Mouse (Mus musculus): ENCODE results near the gene AC109138.7.
"Not testable (repeated sequence)": the region's sequence is repeated elsewhere in the genome, so short reads cannot be mapped to it uniquely, and the experiment has no call there.

Gene AC109138.7

DNA sequence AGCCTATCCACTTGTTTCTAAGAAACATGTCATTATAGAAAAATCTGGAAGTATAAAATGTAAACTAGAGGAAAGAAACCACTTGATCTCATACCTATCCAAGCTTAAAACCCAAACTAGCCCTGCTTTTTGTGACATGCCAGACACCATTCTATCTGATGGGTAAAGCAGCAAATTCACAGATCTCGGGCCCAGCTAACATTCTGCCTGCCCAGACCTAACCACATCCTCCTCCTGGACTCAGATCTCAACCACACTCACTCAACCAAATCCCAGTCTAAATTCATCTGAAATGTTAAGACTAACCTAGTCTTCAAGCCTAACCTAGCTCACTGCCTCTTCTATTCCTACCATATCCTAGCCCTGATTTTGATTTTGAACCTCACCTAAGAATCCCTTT is 4.6 kb downstream of the AC109138.7 start:
- DNase-seq, result no peak

DNA sequence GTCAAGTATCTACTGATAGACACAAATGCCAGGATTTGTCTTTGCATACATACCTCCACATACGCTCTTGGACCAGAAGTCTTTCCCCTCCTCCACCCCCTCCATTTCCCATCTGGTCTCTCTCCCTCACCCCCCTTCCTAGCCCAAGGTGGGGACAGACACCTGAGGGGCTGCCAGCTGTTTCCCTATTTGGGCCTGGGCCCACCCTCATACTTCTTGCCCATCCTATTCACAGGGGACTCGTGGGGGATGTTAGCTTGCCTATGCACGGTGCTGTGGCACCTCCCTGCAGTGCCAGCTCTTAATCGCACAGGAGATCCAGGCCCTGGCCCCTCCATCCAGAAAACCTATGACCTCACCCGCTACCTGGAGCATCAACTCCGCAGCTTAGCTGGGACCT is 5.8 kb downstream of the AC109138.7 start:
- DNase-seq, result no peak

DNA sequence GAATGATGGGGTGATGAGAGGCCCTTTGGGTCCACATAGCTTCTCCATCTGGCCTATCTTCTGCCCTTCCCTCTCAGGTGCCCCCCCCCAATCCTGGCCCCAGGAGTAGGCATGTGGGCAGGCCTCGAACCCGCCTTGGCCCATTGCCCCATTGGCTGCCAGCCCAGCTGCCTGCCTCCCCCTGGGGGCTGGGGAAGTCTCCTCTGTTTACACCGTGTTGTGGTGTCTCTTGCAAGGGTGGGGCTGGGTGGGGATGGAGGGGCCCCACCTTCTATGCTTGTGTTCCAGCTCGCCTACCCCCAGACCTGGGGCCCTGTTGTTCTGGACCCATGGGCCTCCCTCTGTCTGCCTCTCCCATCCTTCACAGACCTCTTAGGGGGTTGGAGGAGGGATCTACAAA is 6.3 kb downstream of the AC109138.7 start:
- DNase-seq, result no peak

DNA sequence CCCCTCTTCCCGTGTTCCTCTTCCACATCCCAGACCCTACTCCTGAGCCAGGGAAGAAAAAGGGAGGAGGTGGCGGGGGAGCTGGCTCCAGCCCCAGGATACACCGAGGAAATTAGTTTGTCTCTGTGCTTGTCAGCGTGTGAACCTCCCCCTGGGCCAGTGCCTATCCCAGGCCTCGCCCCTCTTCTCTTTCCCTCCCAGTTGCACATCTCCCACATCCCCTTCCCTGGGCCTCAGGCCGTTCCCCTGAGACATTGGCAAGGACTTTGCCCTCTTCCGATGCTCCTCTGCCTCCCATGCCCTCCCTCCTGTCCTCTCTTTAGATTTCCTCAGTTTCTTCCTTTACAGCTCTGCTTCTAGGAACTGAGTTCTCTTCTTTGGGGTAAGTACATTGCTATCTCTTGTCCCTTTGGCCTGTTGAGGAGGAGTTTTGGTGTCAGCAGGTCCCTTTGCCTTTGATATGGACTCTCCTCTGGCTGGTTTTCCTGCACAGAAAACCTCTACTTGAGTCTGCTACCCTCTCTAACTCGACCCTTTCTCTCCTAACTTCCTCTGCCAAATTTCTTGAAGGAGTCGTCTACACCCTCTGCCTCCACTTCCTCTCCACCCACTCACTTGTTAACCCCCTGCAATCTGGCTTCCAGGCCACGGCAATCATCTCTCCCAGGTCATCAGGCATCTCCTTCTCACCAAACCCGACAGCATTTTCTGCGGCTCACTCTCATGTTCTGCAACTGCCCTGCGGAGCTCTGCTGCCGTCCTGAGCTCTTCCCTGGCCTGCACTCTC is 7.0 kb downstream of the AC109138.7 start:
- DNase-seq, result peak; percentile 62 to 66

DNA sequence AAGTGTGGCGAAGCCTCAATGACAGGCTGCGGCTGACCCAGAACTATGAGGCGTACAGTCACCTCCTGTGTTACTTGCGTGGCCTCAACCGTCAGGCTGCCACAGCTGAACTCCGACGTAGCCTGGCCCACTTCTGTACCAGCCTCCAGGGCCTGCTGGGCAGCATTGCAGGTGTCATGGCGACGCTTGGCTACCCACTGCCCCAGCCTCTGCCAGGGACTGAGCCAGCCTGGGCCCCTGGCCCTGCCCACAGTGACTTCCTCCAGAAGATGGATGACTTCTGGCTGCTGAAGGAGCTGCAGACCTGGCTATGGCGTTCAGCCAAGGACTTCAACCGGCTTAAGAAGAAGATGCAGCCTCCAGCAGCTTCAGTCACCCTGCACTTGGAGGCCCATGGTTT is 8.0 kb downstream of the AC109138.7 start:
- peak; percentile 76 to 79 for DNase-seq

DNA sequence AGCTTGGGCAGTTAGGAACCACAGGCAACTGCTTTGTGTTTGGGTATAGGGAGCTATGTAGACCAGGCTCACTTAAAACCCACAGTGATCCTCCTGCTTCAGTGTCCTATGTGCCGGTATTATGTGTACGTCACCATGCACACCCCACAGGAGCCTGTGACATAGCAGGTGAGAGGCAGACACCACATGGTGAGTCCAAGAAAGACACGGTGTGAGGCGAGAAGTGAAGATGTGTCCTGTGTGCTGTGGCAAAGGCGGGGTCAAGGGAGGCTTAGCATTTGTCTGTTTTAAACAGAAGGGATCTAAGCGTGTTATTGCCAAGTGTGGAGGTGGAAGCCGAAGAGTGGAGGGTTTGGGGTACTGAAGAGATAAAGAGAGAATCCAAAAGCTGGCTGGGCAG is 12.6 kb downstream of the AC109138.7 start:
- DNase-seq, result no peak

DNA sequence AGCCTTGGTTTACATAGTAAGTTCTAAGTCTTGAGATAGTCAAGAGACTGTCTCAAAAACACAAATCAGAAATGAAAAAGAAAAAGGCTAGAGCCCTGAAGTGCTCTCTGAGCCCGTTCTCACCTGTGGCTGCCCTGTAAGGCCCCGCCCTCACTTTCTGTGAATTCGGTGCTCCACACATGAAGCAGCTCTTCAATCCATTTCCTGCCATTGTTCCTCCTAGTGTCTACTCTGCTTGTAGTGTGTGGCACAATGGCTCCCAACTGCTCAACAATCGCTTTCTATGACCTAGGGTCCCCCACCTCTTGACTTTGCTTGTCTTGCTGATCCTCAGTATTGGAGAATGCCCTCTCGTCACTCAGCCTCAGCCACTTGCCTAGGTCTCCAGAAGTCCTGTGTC is 13.3 kb downstream of the AC109138.7 start:
- DNase-seq, result no peak

DNA sequence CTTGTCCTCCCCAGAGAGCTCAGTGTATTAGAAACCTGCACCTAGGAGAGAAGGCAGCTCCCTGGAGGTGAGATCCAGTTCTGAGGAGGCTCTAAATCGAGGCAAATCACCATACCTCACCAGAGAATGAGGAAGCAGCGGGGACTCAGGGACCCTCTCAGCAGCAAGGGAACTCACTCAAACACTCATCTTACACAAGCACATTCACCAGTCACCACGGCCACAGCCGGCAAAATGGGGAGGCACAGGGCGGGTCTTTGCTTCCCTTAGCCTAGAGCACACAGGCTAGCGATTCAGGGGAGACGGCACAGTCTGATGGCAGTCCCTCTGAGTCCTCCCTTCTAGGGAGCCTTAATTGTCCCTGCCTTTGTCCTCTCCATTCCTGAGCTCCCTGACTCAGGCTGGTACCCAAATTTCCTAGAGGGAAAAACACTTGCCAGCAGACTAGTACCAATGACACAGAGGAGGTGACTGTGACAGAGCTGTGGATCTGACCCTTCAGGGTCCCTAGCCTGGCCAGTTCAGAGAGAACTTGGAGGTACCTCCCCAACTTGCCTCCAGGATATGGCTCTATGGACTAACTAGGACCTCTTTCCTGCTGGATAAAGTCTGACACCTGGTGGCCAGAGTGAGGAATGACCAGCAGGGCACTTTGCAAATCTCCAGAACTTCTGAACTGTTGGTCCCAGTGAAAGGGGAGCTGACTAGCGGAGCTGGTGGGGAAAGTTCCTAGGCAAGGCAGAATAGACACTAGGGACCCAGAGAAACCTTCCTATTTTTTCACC is 13.9 kb downstream of the AC109138.7 start:
- peak; percentile 76 to 81 for DNase-seq

DNA sequence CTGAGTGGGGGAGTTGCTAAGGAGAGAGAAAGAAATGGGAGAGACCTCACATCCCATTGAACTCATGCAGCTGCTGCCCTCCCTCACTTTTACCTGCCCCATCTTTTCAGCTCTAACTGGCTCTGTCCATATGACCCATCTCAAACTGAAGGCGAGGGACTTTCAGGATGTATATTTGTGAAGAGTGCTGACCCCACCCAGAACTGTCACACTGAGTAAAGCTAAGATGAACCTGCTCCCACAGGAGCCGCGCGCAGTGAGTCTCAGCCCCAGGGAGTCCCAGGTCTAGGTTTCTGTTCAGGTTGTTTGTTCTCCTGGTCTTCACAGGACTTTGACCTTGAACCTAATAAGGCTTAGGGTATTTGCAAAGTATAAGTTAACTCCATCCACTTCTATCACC is 14.7 kb downstream of the AC109138.7 start:
- DNase-seq, result no peak

DNA sequence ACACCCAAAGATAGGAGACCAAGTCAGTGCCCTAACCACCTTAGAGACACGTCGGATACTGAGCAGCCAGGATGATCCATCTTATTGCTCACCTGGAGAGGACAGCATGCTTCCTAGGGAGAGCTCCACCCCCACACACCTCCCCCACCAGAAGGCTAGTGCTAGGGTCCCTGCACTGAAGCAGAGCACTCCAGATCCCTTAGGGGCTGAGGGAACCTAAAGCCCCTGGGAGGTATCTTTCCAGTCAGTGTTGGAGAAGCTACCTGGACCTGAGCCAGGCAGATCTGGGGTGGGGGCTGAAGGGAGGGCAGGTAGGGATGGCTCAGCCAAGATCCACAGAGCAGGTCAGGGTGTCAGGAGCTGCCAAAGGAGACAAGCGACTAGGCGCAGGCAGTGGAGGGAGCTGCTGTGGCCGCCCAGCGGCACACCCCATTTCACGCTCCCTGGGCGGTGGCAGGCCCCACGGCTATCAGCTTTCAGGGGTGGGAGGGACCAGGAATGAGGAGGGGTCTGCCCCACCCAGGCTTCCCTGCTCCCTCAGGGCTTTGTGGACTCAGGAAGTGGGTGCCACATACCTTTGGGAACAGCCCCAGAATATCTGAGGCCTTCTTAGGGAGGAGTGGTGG is 15.4 kb downstream of the AC109138.7 start:
- DNase-seq, result no peak

DNA sequence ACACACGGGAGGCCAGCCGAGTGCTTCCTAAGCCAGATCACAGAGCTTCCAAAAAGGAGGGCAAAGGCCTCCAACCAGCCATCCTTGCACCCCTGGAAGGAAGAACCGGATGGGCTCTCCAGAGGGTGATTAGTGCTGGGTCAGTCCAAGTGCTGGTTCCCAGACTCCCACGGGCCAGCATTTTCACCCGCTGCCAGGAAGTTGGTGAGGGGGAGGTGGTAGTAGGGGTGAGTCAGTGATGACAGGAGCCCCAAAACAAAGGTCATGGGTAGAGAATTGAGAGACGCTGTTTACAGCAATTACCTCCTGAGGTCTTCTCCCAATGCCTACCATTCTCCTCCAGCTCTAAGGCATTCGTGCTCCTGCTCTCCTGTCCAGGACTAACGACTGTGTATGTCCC is 16.3 kb downstream of the AC109138.7 start:
- peak; percentile 25 to 39 for DNase-seq

DNA sequence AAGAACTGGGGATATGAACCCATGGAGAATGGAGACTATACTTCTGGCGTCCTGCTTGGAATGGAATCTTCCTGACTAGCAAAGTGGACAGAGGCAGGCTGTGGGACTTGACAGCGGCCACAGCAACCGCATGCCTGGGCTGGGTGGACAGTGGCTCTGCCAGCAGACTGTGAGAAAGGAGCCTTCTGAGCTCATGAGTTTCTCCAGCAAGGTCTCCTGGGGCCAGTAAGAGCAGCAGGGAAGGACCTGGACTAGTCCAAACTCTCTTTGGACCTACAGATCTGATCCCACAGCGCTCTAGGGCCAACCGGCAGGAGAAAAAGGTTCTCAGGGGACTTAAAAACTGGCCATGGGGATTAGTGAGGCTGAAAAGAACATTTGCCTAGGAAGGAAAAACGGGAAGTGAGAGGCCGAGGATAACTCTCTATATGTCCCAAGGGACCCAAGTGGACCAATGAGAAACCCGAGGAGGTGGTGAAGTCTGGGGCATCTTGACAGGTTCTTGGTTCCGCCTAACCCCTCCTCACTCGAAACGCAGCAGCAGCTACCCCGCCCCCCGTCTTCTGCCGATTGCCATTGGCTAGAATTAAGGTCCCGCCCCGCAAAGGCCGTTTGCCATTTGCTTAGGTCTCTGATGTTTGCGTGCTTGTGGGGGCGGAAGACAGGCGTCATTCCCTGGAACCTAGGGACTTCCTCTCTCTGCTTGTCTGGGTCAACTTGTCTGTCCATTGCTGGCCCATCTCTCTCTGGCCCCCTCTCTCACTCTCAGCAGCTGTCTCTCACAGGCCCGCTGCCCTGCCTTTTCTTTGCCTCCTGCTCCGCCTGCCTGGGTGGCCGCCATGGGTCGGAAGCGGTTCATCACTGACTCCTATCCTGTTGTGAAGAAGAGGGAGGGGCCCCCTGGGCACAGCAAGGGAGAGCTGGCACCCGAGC is 17.4 kb downstream of the AC109138.7 start, which contains the start of gene Pold4:
Pold4 (plus strand) TSS at position 647 of the 933 bp plus-strand sequence.
- peak; percentile 99 to 100 for DNase-seq

DNA sequence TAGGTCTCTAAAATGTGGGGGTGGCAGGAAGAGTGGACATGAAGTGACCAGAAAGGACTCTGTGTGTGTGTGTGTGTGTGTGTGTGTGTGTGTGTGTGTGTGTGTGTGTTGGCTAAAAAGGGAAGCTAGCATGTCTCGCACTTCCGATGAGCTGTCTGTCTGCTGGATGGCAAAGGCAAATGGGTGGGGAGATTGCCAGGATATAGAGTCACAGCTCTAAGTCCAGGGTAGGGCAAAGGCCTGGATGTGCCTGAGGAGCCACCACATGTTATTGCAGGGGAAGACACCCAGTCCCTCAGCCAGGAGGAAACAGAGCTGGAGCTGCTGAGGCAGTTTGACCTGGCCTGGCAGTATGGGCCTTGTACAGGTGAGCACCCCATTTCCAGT is 18.0 kb downstream of the AC109138.7 start:
- DNase-seq, result peak in 1 of 2 experiments; percentile 76

DNA sequence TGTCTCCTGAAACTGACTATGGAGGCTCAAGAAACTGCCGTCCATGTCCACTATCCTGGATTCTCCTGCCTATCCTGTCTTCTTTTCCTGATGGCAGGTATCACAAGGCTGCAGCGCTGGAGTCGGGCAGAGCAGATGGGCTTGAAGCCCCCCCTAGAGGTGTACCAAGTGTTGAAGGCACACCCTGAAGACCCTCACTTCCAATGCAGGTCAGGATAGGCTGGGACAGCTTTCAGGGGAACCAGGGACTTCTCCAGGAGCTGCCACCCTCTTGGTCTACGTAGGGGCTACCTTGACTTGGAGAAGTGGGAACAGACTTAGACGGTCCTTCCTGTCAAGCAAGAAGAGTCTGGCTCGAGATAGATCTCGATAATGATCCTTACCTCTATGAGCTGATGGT is 18.5 kb downstream of the AC109138.7 start:
- no peak for DNase-seq

DNA sequence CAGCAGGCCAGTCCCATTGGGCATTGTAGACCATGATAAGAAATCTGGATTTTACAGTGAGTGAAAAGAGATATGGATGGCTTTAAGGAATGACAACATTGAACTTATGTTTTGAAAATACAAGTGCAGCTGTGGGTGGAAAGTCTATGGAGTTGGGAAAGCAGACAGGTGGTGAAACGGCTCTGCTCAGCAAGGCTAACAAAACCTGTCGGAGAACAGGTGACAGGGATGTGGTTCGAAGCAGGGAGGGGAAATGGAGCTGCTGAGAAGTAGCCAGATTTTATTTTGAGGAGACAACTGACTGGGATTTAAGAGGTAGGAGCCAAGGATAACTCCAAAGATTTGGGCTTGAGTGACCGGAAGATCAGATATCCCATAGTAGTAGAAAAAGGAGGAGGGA is 20.4 kb downstream of the AC109138.7 start:
- DNase-seq, result no peak

DNA sequence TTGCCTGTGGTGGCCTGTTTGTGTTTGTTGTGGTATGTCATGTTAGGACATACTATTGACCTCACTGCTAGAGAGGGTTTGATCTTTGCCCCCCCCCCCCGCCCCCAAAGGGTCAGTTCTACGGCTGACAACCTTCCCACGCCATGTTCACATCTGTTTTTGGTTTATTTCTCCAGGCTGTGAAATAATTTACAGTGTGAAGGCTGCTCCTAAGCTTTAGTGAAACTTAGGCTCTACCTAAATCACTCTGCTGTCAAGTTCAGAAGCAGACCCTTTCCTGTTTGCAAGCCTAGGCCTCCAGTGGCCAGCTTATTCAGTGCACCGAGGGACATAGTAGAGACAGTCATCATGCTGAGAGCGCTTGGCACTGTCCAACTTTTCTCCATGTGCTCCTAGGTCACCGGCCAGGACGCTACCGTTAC is 26.1 kb downstream of the AC109138.7 start:
- DNase-seq, result no peak

DNA sequence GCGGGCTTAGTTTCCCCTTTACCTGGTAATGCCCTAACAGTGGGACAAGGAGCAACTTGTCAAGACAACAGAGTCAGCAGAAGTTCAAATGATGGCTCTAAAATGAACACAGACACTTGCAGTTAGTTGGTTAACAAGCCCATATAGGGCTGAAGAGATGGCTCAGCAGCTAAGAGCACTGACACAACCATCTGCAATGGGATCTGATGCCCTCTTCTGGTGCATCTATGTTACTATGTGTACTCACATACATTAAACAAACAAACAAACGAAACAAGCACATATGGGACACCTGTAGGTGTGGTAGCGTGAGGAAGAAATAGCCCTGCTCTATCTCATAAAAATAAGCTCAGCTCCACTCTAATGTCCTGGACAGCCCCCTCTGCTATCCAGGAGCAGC is 28.3 kb downstream of the AC109138.7 start:
- DNase-seq, result no peak

DNA sequence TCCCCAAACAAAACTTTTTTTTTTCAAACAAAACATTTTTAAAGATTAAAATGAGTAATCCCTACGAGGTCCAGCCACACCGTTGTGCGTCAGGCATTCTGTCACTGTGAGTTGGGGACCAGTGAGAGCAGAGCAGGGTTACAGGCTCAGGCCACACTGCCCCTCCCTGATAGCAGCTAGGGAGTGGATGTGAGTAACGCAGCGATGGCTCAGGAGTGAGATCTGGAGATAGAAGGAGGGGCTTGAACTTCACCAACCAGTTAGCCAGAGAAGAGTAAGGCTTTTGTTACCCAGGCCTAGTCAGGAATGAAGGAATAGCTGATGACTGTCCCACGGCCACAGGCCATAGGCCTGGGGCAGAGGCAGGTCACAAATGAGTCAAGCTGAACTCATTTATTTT is 30.6 kb downstream of the AC109138.7 start:
- DNase-seq, result no peak

DNA sequence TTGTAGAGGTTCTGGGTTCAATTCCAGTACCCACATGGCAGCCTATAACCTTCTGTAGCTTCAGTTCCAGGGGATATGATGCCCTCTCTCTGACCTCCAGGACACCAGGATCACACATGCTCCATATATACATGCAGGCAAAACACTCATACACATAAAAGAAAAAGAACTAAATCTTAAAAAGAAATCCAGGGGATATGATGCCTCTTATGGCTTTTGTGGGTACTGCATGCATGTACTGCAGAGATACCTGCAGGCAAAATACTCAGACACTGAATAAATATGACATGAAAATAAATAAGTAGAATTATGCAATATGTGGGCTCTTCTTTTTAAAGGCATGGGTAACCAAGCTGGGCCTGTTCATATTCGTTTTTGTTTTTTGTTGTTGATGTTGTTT is 32.9 kb downstream of the AC109138.7 start:
- no peak for DNase-seq

DNA sequence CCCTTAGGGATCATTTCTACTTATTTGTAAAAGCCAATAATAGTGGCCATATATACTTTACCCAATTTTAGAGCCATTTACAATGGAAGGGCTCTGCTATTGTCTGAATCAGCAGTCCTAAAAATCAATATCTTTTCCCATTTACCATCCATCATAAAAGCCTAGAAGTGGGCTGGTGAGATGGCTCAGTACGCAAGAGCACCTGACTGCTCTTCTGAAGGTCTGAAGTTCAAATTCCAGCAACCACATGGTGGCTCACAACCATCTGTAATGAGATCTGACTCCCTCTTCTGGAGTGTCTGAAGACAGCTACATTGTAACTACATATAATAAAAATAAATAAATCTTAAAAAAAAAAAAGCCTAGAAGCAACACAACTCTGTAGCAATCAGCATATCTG is 34.5 kb downstream of the AC109138.7 start:
- DNase-seq, result not testable (repeated sequence)

DNA sequence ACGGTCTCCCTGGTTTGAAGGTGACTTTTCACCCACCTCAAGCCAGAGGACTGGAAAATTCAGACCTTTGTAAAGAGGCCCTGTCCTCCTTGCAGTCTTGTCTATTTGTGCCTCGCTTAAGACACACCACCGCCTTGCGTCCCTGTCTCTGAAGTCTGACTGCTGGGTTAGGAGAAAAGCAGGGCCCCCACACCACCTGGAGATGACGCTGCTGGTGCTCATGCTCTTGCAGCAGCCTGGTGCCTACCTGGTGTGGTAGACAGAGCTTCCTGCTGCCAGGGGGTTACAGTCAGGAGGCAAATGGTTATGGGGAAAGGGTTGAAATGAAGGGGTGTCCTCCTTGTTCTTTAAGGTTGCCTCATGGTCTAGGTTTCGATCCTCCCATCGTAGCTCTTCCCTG is 40.1 kb downstream of the AC109138.7 start:
- no peak for DNase-seq

DNA sequence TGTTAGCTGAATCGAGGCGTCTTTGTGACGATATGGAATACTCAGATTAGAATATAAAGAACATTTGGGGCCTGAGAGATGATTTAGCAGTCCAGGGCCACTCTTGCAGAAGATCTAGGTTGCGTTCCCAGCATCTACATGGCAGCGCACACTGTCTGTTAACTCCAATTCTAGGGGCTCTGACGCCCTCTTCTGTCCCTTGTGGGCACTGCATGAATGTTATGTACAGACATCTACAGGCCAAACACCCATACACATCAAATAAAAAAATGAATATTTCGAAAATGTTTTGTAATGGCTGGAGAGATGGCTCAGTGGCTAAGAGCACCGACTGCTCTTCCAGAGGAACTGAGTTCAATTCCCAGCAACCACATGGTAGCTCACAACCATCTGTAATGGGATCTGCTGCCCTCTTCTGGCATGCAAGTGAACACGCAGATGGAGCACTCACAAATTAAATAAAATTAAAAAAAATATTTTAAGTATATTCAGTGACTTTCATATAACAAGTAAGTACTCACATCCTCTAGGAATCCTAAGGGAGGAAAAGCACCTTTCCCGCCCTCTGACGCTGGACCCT is 41.5 kb downstream of the AC109138.7 start:
- peak in 1 of 2 experiments; percentile 33 for DNase-seq
